Mouse (Mus musculus): ENCODE measurements around the gene Sh3d19.

Gene Sh3d19

GRCm38 (mm10) chr3:86028658-86029375 is 57.9 kb downstream of the Sh3d19 start:
- no peak for DNase-seq (ENCODE audit: low spot score in 2 of 2)

GRCm38 (mm10) chr3:86030566-86030965 is 59.7 kb downstream of the Sh3d19 start:
- no peak for DNase-seq (ENCODE audit: low spot score in 2 of 2)

DNA sequence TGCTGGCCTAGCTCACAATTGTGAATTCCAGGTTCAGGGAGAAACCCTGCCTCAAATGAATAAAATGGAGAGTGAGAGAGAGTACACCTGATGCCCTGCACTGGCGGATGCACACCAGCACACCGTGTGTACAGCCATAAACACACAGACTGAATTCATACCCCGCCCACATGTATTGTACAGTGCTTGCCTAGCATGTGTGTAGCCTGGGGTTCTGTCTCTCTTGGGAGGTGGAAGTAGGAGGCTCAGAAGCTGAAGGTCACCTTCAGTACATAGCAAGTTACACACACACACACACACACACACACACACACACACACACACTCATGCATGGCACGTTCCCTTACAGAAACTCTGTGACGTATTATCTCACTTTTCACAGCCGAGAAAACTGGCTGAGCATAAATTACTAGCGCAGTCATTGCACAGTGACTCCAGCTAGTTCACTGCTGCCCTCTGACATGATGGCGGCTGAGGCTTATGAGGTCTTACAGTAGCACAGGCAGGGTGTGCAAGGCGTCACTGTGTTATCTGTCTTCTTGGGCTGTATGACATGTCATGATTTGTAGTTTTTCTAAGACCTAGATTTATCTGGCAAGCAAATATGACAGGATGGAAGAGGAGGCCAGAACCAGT is 62.7 kb downstream of the Sh3d19 start:
- DNase-seq (ENCODE audit: low spot score in 2 of 2), result no peak

- DNase-seq (ENCODE audit: low spot score in 2 of 2), result no peak
Measured at GRCm38 (mm10) chr3:86037926-86038484, 67.1 kb downstream of the Sh3d19 start.

DNA sequence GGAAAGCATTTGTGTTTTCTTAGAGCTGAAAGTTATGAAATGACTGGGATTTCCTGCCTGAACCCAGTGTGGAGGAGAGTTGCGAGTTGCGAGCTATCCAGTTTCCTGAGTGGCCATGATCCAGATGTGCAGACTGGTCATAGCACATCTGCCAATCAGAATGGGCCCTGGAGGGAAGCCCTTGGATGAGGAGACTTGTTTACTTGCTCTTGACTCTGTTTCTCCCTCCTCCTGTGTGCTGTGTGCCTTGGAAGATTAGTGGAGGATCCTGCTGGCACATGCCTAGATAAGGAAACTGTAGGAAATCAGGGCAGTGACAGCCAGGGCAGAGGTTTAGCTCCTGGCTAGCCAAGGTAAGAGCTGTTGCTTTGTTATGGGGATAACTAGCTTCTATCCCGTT is 67.7 kb downstream of the Sh3d19 start:
- no peak for DNase-seq (ENCODE audit: low spot score in 2 of 2)

GRCm38 (mm10) chr3:86040286-86041201 is 69.6 kb downstream of the Sh3d19 start:
- no peak for DNase-seq (ENCODE audit: low spot score in 2 of 2)

- no peak for DNase-seq (ENCODE audit: low spot score in 2 of 2)
Measured at GRCm38 (mm10) chr3:86047686-86048408, 76.9 kb downstream of the Sh3d19 start.

DNA sequence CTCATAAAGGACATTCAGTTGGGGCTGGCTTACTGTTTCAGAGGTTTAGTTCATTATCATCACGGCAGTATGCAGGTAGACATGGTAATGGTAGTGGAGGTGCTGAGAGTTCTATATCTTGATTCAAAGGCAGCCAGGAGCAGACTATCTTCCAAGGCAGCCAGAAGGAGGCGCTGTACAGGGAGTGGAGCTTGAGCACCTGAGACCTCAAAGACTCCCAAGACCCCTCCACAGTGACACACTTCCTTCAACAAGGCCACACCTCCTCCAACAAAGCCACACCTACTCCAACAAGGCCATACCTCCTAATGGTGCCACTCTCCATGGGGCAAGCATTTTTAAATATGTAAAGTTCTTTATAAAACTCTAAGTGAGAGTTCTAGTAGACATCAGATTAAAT is 78.1 kb downstream of the Sh3d19 start:
- no peak for DNase-seq (ENCODE audit: low spot score in 2 of 2)

GRCm38 (mm10) chr3:86056678-86057077 is 85.8 kb downstream of the Sh3d19 start:
- no peak for DNase-seq (ENCODE audit: low spot score in 2 of 2)

DNA sequence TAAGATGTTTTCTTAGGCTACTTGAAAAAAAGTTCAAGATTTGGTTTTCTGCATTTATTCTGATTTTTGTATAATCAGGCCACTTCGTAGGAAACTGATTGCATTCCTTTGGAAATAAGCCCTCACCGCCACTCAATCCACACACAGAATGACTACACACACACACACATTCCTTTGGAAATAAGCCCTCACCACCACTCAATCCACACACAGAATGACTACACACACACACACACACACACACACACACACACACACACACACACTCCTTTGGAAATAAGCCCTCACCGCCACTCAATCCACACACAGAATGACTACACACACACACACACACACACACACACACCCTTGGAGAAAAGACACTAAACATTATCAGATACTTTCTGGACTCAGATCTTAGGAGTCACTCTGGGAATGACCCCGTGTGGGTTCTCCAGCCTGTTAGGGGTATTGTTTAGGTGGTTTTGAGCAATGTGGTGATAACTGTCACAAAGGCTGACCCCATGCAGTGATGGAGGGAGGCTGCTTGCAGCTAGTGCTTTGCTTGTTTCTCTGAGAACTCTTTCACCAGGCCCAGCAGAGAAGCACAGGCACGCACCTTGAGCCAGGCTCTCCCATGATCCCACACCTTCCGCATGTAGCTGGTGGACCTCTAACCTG is 86.7 kb downstream of the Sh3d19 start:
- DNase-seq (ENCODE audit: low spot score in 2 of 2), result no peak

GRCm38 (mm10) chr3:86069646-86070250 is 98.8 kb downstream of the Sh3d19 start:
- DNase-seq (ENCODE audit: low spot score in 2 of 2), result no peak

DNA sequence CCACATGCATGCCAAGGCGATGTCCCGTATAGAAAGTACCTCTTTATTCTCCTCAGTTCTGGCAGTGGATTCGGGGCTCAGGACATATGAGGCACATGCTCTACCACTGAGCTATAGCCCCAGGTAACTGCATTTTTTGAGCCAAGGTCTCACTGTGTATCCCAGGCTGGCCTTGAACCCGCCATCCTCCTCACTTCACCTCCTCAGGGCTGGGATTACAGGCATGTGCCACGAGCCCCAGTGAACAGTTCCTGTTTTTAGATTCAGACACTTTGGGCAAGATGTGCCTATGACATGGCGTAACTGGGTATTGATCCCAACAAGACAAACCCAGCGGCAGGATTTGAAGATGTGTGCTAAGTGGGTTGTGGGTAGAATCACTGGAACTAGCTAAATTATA is 99.9 kb downstream of the Sh3d19 start:
- no peak for DNase-seq (ENCODE audit: low spot score in 2 of 2)

DNA sequence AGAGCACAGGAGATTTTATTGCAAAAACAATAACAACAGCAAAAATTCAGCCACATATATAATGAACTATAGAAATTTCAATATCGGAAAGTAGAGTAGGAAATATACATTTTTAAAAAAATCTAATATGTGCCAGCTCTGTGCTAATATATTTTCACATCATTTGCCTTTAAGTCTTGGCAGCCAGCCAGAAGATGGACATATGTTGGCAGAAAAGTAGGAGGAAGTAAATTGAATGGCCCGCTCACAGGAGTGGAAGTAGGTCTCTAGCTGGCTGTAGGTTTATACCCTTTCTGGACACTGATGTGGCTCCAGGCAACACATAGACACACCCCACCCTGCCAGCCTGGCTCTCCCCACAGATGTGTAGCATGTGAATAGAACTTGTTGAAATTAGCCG is 101.2 kb downstream of the Sh3d19 start:
- DNase-seq (ENCODE audit: low spot score in 2 of 2), result no peak

DNA sequence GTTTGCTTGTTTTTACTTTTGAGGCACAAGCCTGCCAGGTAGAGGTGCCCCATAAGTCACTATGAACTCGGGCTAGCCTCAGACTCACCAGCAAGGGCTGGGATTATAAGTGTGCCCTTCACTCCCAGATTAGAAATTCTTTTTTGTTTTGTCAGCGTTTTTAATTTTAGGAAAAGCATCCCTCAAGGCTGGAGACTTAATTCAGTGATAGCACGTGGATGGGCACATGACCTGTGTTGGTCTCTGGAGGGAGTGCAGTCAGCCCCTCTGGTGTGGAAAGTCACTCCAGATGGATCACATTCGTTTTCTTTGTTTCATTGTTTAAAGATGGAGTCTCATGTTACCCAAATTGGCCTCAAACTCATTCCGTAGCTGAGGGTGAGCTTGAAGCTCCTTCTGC is 102.0 kb downstream of the Sh3d19 start:
- no peak for DNase-seq (ENCODE audit: low spot score in 2 of 2)

DNA sequence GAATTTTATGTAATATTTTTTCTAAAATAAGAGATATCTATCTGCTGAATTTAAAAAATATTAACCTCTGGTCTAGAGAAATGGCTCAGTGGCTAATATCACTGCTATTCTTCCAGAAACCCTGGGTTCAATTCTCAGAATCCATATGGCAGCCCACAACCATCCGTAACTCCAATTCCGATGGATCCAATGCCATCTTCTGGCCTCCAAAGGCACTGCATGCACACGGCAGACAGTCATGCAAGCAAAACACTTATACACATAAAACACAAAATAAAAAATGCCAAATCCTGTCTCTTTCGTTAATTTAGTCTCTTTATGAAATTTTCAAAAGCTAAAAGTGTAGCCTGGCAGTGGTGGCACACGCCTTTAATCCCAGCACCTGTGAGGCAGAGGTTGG is 104.7 kb downstream of the Sh3d19 start:
- no peak for DNase-seq (ENCODE audit: low spot score in 2 of 2)

DNA sequence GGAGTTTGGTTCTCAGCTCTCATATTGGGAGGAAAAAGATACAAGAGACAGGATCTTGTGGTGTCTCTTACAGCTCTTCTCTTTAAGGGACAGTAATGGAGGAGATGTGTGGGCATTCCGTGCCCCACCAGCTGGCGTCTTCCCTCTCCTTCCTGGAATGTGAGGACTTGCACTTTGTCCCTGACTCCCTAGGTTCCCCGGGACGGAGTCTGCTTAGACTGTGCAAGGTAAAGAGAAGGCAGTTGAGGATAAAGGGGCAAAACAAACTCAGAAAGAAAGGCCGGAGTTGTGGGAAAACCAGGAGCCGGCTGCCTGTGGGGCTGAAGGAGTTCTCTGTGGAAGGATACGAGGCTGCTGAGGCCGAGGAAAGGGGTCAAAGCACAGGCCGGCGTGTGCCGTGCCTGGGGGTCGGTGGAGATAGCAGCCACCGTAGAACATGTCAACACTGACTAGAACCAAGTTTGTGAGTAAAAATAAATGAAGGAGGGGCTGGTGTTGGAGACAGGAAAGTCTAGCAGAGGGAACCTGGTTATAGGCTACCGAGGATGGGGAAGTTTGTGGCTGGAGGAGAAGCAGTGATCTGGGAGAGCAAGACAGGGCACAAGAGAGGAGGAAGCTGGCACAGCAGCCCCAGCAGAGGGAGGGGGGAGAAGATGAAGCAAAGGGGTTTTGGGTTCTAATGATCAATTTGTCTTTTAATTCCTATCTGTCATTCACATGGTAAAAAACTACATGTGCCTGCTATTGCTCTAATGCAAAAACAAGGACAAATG is 105.8 kb downstream of the Sh3d19 start:
- no peak for DNase-seq (ENCODE audit: low spot score in 2 of 2)

DNA sequence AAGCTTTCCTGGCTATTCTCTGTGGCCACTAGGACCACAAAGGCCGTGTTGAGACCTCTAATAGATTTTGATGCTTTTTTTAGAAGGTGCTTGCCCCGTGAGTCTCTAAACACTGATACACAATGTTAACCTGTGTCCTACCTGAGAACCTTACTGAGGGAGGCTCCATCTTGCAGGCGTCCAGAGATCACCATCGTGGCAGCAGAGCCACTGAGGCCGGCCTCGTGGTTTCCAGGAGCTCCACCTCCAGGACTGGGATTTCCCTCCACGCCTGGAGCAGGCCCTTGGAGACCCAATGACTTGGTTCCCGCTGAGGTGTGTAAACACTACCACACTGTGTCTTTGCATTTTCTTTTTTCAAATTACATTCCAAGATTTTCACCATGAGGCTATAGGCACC is 112.1 kb downstream of the Sh3d19 start:
- no peak for DNase-seq (ENCODE audit: low spot score in 2 of 2)

GRCm38 (mm10) chr3:86085001-86085400 is 114.1 kb downstream of the Sh3d19 start:
- no peak for DNase-seq (ENCODE audit: low spot score in 2 of 2)

GRCm38 (mm10) chr3:86087872-86088271 is 117.0 kb downstream of the Sh3d19 start:
- no peak for DNase-seq (ENCODE audit: low spot score in 2 of 2)

All from right cerebral cortex, postnatal 36 days (tissue).